Mouse (Mus musculus): ENCODE results near the gene Smok2b.
"Not testable (repeated sequence)": the region's sequence is repeated elsewhere in the genome, so short reads cannot be mapped to it uniquely, and the experiment has no call there.

Smok2b gene

DNA sequence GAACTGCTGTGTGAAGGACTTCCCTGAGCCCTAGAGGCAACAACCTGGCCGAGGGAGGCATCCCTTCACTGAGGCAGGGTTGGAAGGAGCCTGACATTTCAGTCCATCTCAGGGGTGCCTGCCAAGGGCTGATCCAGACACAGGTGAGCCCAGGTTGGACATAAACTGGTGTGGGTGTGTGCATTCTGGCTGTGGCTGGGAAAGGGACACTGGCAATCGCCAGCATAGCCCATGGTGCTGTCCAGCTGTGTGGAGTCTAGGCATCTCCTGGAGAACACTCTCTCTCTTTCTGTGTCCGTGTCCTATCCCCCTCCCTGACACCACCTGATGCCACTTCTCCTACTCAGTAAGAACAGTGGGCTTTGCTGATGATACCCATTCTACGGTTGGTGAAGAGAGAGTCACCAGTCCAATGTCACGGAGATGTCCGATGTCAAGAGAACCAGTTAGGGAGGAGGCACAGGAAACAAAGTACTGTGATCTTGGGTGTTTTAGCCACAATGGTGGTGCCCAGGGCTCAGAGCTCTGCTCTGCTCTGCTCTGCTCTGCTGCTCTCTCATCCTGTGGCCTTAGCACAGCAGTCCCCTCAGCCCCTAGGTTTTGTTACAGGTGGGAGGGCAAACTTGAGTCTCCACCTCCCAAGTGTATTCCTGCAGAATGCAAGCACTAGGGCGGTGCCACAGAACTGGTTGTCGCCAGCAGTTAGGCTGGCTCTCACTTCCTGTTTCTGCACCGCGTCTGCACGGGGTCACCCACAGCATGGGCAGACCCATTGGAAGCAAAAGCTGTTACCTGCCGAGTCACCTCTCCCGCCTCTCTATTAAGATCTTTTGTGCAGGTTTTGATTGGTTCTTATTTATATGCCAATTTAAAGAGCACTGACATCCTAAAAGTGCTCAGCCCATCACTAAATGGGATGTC lies 11.0 kb downstream of the Smok2b start:
- DNase-seq = not testable (repeated sequence)

DNA sequence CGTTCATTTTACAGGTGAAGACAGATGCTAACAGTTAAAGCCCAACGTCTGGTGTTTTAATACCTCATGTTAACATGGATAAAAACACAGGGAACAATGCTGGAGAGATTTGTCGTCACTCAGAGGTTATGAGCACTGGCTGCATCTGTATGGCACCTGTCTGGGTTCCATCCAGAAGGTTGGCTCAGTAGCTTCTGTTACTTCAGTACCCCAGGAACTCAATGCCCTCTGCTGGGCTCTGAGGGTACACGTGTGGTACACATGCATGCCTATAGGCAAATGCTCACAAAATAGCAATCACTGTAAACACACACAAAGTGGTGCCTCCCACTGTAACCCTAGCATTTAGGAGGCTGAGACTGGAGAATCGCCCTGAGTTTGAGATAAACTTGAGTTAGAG lies 24.7 kb downstream of the Smok2b start:
- not testable (repeated sequence) for DNase-seq

Measured in spleen, adult 18-20 months (tissue).